Mouse (Mus musculus) hindlimb bud, embryonic 11.5 days (tissue): ENCODE results near the gene Preb.

Experiments
- DNase-seq: peaks from one replicate; pipeline ENCODE4 v3.0.0-alpha.2; 2012; ENCODE audit warnings: low read depth, low spot score; ENCODE audit errors: extremely low spot score

Preb gene

GRCm38 (mm10) chr5:30923119-30923518 is 37.0 kb downstream of the Preb start:
- DNase-seq, result no peak

- DNase-seq, result no peak
These were observed 37.5 kb downstream of the Preb start for GRCm38 (mm10) chr5:30922581-30923041.

GRCm38 (mm10) chr5:30921256-30922033 is 38.7 kb downstream of the Preb start, which contains the start of gene Khk:
Gene Khk (plus strand): TSS chr5:30921431.
- peak; percentile 68 for DNase-seq

GRCm38 (mm10) chr5:30920621-30921020 is 39.5 kb downstream of the Preb start:
- DNase-seq, result no peak

- no peak for DNase-seq
These were observed 40.1 kb downstream of the Preb start for GRCm38 (mm10) chr5:30919831-30920614.

GRCm38 (mm10) chr5:30918691-30919090 is 41.5 kb downstream of the Preb start:
- no peak for DNase-seq

GRCm38 (mm10) chr5:30917891-30918670 is 42.1 kb downstream of the Preb start:
- DNase-seq, result no peak

- no peak for DNase-seq
These were observed 42.8 kb downstream of the Preb start for GRCm38 (mm10) chr5:30917348-30917747.

GRCm38 (mm10) chr5:30916841-30917240 is 43.3 kb downstream of the Preb start:
- no peak for DNase-seq

- peak; percentile 89 for DNase-seq
These were observed 44.2 kb downstream of the Preb start for GRCm38 (mm10) chr5:30915974-30916433.

GRCm38 (mm10) chr5:30915456-30915855 is 44.7 kb downstream of the Preb start:
- no peak for DNase-seq

- no peak for DNase-seq
These were observed 45.3 kb downstream of the Preb start for GRCm38 (mm10) chr5:30914849-30915248.

GRCm38 (mm10) chr5:30914101-30914635 is 46.0 kb downstream of the Preb start:
- DNase-seq, result no peak

- DNase-seq, result peak; percentile 85
These were observed 46.9 kb downstream of the Preb start, which contains the start of gene Emilin1 for GRCm38 (mm10) chr5:30913060-30913841. Gene Emilin1 (plus strand): TSS chr5:30913402.

GRCm38 (mm10) chr5:30912156-30912555 is 48.0 kb downstream of the Preb start:
- DNase-seq, result no peak

GRCm38 (mm10) chr5:30910481-30910880 is 49.7 kb downstream of the Preb start:
- no peak for DNase-seq

- DNase-seq, result no peak
These were observed 50.3 kb downstream of the Preb start for GRCm38 (mm10) chr5:30909863-30910262.

- no peak for DNase-seq
These were observed 50.9 kb downstream of the Preb start for GRCm38 (mm10) chr5:30909300-30909659.

GRCm38 (mm10) chr5:30908426-30909299 is 51.5 kb downstream of the Preb start:
- DNase-seq, result no peak
